Mouse (Mus musculus) neutrophil, adult 5-6 weeks (primary cell): ENCODE data around the gene Actn4. TPM values are rescaled to one million over a fixed set of nuclear protein-coding genes. Genes with fewer than 3 reads are reported as not detected.
A peak's percentile ranks its signal among the peaks of the same experiment; 100 is the strongest.

Experiments
- ATAC-seq: fragments of 151-379, 151-347 bp; 2 replicates; pipeline ENCODE4 v1.8.0; 2017; ENCODE audit warnings: mild to moderate bottlenecking, moderate TSS enrichment; ENCODE audit not compliant: insufficient number of reproducible peaks, poor library complexity, low FRiP score, severe bottlenecking; ENCODE audit errors: extremely low read depth
- total RNA-seq: library from RNA; stranded (forward); fragments of 200-1000 nt; gene quantifications from 2 replicates; pipeline ENCODE4 v1.2.3, GENCODE M21; 2017

The Actn4 gene
- total RNA-seq, 1 experiment from 2014 or later, result 36.4 TPM

DNA sequence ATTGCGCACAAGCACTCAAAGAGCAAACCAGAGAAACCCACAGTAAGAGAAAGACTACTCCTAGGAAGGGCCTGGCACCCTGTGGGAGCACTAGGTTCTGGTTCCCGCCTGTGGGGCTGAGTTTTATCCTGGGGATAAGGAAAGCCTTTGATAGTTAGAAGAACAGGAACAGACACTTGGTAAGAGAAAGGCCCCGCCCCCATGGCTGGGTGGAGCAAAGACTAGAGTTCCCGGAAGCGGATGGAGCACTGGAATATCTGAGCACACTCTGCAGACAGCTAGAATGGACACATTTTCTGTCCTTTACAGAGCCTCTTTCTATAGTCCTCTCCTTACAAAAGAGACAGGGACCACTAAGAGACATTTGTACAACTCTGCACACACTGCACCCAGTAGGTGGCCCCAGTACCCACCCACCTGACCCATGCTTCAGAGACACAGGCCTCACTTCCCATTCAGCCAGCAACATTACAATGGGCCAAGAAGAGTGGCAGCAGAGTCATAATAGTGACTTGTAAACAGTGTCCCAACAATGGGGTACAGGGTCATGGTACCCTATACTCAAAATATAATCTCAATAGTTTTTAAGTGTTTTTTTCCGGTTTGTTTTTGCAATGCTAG lies 29.6 kb downstream of the Actn4 start:
- no peak for ATAC-seq

DNA sequence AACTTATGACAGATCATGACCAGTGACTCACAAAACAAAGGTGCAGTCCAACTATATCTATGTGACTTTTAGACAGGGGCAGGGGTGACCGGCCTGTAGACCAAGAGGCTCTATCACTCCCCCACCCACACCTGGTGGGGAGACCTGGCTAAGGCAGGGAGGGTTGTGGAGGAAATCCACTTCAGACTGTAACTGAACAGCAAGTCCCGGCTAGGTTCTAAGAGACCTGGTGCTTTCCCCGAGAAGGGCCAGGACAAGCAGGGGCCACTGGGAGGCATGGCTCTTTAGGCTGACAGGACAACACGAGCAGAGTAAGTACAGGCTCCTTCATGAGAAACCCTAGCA lies 30.5 kb downstream of the Actn4 start:
- no peak for ATAC-seq

GRCm38 (mm10) chr7:28931032-28931694 lies 31.0 kb downstream of the Actn4 start:
- no peak for ATAC-seq

- ATAC-seq, result no peak
Measured at GRCm38 (mm10) chr7:28930320-28931031, 31.7 kb downstream of the Actn4 start.

- ATAC-seq, result no peak
Measured at GRCm38 (mm10) chr7:28929381-28929780, 32.8 kb downstream of the Actn4 start.

DNA sequence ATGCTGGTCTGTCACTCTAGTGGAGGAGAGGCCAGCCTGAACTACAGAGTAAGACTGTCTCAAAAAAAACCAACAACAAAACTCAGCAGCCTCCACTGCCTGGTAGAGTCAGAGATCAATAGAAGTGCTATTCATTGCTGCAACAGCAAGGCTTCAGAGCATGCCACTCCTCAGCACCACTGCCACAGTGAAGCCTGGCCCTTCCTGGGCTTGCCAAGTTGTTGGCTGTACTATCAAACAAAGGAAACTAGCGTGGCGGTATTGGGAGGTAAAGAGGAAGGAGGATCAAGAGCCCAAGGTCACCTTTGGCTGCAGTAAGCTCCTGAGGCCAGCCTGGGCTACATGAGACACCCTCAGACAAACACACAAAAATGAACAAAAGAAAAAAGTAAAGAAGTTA lies 36.0 kb downstream of the Actn4 start:
- no peak for ATAC-seq

- ATAC-seq, result no peak
Measured at GRCm38 (mm10) chr7:28925317-28925716, 36.8 kb downstream of the Actn4 start.

GRCm38 (mm10) chr7:28924802-28925201 lies 37.3 kb downstream of the Actn4 start:
- ATAC-seq, result no peak

DNA sequence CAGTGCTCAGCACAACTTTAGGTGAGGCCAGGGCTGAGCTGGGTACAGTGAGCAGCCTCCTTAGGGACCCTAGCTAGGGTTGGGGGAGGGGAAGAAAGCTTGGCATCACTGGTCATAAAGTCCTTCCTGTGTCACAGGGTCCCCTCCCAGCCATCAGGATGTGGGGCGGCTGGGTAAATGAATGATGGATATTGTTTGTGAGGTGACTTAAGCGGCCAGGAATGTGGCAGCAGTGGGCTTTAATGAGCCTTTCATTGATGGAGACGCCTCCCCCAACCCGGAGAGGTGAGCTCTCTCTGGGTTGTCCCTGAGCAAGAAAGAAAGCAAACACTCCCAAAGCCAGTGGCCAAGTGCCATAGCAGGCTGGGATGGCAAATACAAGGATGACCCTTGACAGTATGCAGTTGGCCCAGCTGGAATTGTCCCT lies 38.3 kb downstream of the Actn4 start:
- ATAC-seq, result no peak

DNA sequence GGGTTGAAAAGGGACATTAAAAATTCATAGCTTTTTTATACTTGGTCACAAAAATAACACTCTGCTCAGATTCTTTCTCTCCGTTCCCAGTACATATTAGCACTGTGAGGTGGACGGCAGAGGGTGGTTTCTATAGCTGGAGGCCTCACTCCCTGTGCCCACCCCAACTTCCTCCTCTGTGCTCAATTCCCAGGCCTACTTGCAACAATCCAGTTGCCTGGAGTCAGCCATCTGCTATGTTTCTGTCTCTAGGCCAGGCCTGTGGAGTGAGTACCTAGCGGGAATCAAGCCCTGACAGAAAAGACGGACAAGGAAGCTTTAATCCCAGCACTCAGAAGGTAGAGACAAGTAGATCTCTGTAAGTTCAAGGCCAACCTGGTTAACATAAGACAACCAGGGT lies 39.5 kb downstream of the Actn4 start:
- ATAC-seq, result no peak

DNA sequence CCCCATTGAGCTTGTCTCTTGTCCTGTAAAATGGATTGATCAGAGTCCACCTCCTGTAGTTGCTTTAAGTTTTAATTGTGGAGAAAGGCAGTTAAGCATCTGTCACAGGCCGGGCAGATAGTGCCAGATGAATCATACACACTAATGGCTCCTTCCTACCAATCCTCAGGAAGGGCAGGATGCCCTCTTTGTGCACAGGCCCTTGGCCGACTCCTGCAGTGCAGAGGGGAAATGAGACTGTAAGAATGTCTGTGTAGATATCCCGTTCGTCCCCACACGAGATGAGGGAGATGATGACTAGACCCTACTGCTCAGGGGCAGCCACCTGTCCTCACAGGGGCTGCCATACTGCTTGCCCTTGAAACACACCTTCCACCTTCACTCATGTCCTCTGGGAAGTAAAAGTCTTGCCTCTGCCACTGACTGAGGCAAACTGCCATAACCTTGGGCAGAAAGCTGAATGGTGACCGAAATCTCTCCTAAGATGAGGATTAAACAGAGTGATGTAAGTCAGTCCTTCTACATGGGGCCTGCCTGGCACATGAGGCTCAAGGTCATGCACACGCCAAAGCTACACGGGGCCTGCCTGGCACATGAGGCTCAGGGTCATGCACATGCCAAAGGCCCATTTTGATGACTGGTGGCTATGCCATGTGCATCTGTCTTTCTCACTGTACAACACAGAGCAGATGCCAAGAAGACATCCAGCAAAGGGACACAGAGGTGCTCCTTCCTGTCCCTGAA lies 40.2 kb downstream of the Actn4 start:
- ATAC-seq, result no peak

GRCm38 (mm10) chr7:28921178-28921577 lies 41.0 kb downstream of the Actn4 start:
- ATAC-seq, result no peak

GRCm38 (mm10) chr7:28919815-28920214 lies 42.3 kb downstream of the Actn4 start:
- ATAC-seq, result no peak

DNA sequence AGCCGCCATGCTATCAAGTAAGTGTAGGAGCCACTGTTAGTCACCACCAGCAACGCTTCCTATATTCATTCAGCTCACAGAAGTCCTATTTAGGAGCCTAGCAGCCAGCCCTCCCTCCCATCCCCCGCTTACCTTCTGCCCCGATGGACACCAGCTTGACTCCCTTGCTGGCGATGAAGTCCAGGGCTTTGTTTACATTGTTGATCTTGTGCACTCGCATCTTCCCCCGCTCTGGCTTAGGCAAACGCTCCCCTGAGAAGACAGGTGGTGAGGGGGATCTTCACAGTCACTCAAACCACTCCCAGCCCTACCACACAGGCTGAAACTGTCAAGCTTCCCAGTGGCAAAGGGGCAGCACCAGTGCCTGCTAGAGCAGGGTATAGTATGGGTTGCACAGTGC lies 43.6 kb downstream of the Actn4 start:
- no peak for ATAC-seq

GRCm38 (mm10) chr7:28917503-28918426 lies 44.4 kb downstream of the Actn4 start:
- ATAC-seq, result no peak

DNA sequence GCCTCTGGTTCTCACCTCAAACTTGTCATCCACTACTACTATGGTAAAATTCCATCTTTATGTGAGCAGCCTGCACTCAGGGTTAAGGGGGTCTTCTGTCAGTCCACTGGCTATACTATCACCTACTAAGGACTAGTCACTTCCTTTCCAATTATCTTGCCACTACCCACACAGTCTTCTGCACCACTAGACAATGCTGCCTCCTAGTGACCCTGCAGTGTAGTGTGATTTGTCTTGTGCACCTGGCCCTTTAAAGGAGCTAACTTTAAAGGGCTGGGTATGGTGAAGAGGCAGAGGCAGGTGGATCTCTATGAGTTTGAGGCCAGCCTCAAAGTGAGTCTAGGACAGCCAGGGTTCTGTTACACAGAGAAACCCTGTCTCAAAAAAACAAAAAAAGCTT lies 45.6 kb downstream of the Actn4 start:
- peak; percentile 36; the same call in 1 of the 2 replicates for ATAC-seq

- no peak for ATAC-seq
Measured at GRCm38 (mm10) chr7:28913171-28913570, 49.0 kb downstream of the Actn4 start.

DNA sequence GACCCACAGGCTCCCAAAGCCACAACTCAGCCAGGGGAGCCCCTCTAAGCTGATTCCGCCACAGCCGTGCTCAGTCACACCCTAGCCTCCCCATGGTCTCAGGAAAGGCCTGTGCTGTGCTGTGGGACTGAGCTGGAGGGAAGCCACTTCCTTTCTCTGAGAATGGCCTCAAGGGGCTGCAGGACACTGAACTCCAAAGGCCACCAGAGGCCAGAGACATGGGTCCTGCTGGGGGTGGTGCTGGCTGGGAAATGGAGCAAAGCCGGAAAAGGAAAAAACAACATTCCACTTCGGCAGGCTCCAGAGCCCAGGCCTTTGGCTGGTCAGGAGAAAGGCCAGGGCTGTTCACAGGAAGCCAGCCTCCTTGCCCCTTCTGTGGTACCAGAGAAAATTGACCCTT lies 50.5 kb downstream of the Actn4 start:
- ATAC-seq, result no peak

GRCm38 (mm10) chr7:28907195-28907594 lies 54.9 kb downstream of the Actn4 start:
- ATAC-seq, result no peak
